Mouse (Mus musculus): ENCODE data around the gene Specc1.

- TF ChIP-seq MYC (IDR thresholded peaks at IDR 0.05; ENCODE audit: low read depth, low read length), result no peak
- no peak for TF ChIP-seq GABPA (IDR thresholded peaks at IDR 0.05; ENCODE audit: insufficient replicate concordance, low read depth, low read length)
- TF ChIP-seq POLR2A (IDR thresholded peaks at IDR 0.05; ENCODE audit: low read depth, low read length), result no peak
Observed at GRCm38 (mm10) chr11:62146661-62147060, 190.1 kb downstream of the Specc1 start.

All from CH12.LX (cell line).